Mouse (Mus musculus): Measurements from ENCODE around the gene Bsn. TPM values are rescaled to one million over a fixed set of nuclear protein-coding genes. Genes with fewer than 3 reads are reported as not detected.
"Not testable (repeated sequence)": the region's sequence is repeated elsewhere in the genome, so short reads cannot be mapped to it uniquely, and the experiment has no call there.

Bsn gene
- polyA plus RNA-seq, 1 experiment from 2014 or later, result 1.2 TPM

GRCm38 (mm10) chr9:108141387-108141786, 48.8 kb downstream of the Bsn start:
- Histone ChIP-seq H3K36me3 (replicated peaks) (peaks cover 7% of the 10 kb centered on the region), H3K9me3 (no peaks in the 10 kb centered on the region), H3K27ac (no peak overlapping the region), H3K4me3 (no peak overlapping the region), H3K27me3 (ENCODE audit: poor library complexity, severe bottlenecking) (no peaks in the 10 kb centered on the region), H3K4me1 (peaks cover 12% of the 10 kb centered on the region; the same call in 1 of the 2 replicates)
- no peak for DNase-seq (ENCODE audit: extremely low spot score, low spot score)
- WGBS, result 89% methylated on average over 10 of the region's 10 CpGs

- no peak overlapping the region for H3K4me3 ChIP-seq
- H3K27me3 ChIP-seq (ENCODE audit: poor library complexity, severe bottlenecking), result no peaks in the 10 kb centered on the region
- no peak overlapping the region for H3K27ac ChIP-seq
- 82% methylated on average over 7 of the region's 7 CpGs for WGBS
- H3K4me1 ChIP-seq, result peaks cover 12% of the 10 kb centered on the region; the same call in 1 of the 2 replicates
- no peaks in the 10 kb centered on the region for H3K9me3 ChIP-seq
- peaks cover 7% of the 10 kb centered on the region for H3K36me3 ChIP-seq (replicated peaks)
- DNase-seq (ENCODE audit: extremely low spot score, low spot score), result no peak
These were observed 50.1 kb downstream of the Bsn start for GRCm38 (mm10) chr9:108139963-108140695.

DNA sequence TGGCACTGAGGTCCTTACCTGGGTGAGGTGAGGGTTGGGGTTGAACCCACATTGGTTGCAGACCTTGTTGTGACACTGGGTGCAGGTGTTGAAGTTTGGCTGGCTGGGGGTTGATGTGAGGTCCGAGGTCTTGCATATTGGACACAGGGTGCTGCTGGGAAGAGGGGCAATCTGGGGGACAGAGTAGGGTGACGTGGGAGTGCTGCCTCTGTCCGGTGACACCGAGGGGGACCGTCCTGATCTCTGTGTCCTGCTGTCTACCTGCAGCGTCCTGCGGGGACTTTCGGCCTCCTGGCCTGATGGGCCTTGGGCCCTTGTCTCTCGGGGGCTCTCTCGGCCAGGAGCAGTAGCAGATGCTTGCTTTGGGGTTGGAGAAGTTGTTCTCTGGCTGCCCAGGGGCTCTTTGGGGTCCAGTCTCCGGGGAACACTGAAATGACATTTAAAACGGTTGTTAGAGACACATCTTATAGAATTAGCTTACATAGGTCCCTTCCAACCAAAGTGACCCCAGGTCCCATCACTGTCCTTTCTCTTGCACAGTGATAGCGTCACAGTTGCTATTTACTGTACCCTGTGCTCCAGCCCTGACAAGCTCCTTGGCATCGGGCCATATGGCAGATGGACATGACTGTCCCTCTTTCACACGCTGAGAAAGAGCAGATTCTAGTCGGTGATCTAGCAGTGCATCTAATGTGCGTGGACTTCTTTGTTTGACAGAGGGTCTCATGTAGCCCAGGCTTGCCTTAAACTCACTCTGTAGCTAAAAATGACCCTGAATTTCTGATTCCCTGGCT, 50.8 kb downstream of the Bsn start:
- no peaks in the 10 kb centered on the region for H3K9me3 ChIP-seq
- H3K4me3 ChIP-seq, result no peak overlapping the region
- H3K27me3 ChIP-seq (ENCODE audit: poor library complexity, severe bottlenecking), result no peaks in the 10 kb centered on the region
- H3K27ac ChIP-seq, result no peak overlapping the region
- H3K36me3 ChIP-seq (replicated peaks), result peaks cover 7% of the 10 kb centered on the region
- 0 out of 2 replicates have a peak, but pooled peaks cover 12% of the 10 kb centered on the region for H3K4me1 ChIP-seq
- 86% methylated on average over 17 of the region's 17 CpGs for WGBS
- DNase-seq (ENCODE audit: extremely low spot score, low spot score), result no peak

DNA sequence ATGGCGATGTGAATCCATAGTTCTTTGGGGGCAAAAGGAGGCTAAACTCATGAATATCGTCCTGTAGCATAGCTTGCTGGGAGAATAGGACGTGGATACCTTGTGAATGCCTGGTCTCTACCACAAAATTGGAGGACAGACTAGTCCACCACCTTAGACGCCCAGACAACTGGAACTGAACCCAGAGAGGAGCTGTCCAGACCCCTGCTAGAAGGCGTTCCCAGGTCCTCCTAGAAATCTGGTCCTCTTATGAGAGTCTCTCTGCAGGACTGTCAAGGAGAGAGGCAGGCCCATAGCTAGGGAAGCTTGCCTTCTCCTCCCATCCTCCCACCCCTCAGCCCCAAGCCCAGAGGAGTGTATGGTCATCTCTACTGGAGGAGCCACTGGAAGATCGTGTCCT, 52.1 kb downstream of the Bsn start:
- Histone ChIP-seq H3K27me3 (ENCODE audit: poor library complexity, severe bottlenecking) (no peaks in the 10 kb centered on the region), H3K9me3 (no peaks in the 10 kb centered on the region), H3K36me3 (replicated peaks) (peaks cover 7% of the 10 kb centered on the region), H3K4me3 (no peak overlapping the region), H3K27ac (no peak overlapping the region), H3K4me1 (0 out of 2 replicates have a peak, but pooled peaks cover 12% of the 10 kb centered on the region)
- no peak for DNase-seq (ENCODE audit: extremely low spot score, low spot score)
- WGBS, result 83% methylated on average over 6 of the region's 6 CpGs

- 65% methylated on average over 17 of the region's 17 CpGs for WGBS
- DNase-seq (ENCODE audit: extremely low spot score, low spot score), result no peak
- 0 out of 2 replicates have a peak, but pooled peaks cover 12% of the 10 kb centered on the region for H3K4me1 ChIP-seq
- H3K9me3 ChIP-seq, result no peaks in the 10 kb centered on the region
- peaks cover 7% of the 10 kb centered on the region for H3K36me3 ChIP-seq (replicated peaks)
- H3K27ac ChIP-seq, result no peak overlapping the region
- no peaks in the 10 kb centered on the region for H3K27me3 ChIP-seq (ENCODE audit: poor library complexity, severe bottlenecking)
- no peak overlapping the region for H3K4me3 ChIP-seq
These were observed 52.7 kb downstream of the Bsn start for GRCm38 (mm10) chr9:108137523-108137922.

- Histone ChIP-seq H3K4me3 (no peak overlapping the region), H3K27ac (no peak overlapping the region), H3K9me3 (no peaks in the 10 kb centered on the region), H3K36me3 (replicated peaks) (peaks cover 7% of the 10 kb centered on the region), H3K27me3 (ENCODE audit: poor library complexity, severe bottlenecking) (no peaks in the 10 kb centered on the region), H3K4me1 (0 out of 2 replicates have a peak, but pooled peaks cover 12% of the 10 kb centered on the region)
- no peak for DNase-seq (ENCODE audit: extremely low spot score, low spot score)
- WGBS, result 91% methylated on average over 6 of the region's 6 CpGs
These were observed 53.2 kb downstream of the Bsn start for GRCm38 (mm10) chr9:108136930-108137462.

- no peak overlapping the region for H3K27ac ChIP-seq
- no peak for DNase-seq (ENCODE audit: extremely low spot score, low spot score)
- 28% methylated on average over 1 of the region's 1 CpGs for WGBS
- H3K4me3 ChIP-seq, result no peak overlapping the region
- 0 out of 2 replicates have a peak, but pooled peaks cover 12% of the 10 kb centered on the region for H3K4me1 ChIP-seq
- H3K36me3 ChIP-seq (replicated peaks), result peaks cover 7% of the 10 kb centered on the region
- no peaks in the 10 kb centered on the region for H3K9me3 ChIP-seq
- H3K27me3 ChIP-seq (ENCODE audit: poor library complexity, severe bottlenecking), result no peaks in the 10 kb centered on the region
These were observed 54.0 kb downstream of the Bsn start for GRCm38 (mm10) chr9:108136225-108136624.

DNA sequence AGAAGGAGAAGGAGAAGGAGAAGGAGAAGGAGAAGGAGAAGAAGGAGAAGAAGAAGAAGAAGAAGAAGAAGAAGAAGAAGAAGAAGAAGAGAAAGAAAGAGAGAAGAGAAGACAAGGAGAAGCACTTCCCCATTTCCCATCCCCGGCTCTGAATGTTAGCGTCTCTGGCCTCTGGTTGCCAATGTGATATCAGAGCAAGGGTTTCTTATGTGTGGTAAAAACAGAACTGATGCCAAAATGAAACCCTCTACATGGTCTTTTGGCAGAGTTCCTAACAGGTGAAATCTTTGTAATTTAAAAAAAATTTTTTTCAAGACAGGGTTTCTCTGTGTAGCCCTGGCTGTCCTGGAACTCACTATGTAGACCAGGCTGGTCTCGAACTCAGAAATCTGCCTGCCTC, 54.5 kb downstream of the Bsn start:
- H3K27me3 ChIP-seq (ENCODE audit: poor library complexity, severe bottlenecking); DNase-seq (ENCODE audit: extremely low spot score, low spot score); H3K36me3 ChIP-seq (replicated peaks); H3K27ac ChIP-seq; H3K9me3 ChIP-seq; H3K4me3 ChIP-seq: not testable (repeated sequence)
- 95% methylated on average over 3 of the region's 3 CpGs for WGBS
- H3K4me1 ChIP-seq, result 0 out of 2 replicates have a peak, but pooled peaks cover 11% of the 10 kb centered on the region

DNA sequence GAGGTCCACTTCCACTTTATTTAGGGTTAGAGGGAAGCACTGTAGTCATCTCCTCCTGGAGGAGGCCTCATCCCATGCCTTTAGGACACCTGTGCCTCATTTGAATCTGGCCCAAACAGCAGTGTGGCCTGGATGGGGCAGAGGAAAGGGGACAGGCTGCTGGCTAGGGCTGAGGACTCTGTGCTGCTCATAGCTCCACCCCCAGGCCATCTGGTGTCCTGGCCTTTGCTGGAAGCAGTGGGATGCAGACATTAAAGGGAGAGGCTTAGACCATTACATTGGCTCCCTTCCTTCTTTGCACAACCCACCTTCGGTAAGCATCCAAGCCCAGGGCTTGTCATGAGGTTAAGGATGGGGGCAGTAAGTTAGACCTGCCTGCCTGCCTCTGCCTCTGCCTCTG, 56.7 kb downstream of the Bsn start:
- Histone ChIP-seq H3K27ac (no peak overlapping the region), H3K27me3 (ENCODE audit: poor library complexity, severe bottlenecking) (no peaks in the 10 kb centered on the region), H3K4me1 (0 out of 2 replicates have a peak, but pooled peaks cover 8% of the 10 kb centered on the region), H3K9me3 (no peaks in the 10 kb centered on the region), H3K4me3 (no peak overlapping the region), H3K36me3 (replicated peaks) (no peaks in the 10 kb centered on the region)
- no peak for DNase-seq (ENCODE audit: extremely low spot score, low spot score)
- WGBS, result 69% methylated on average over 1 of the region's 1 CpGs

GRCm38 (mm10) chr9:108132373-108132772, 57.8 kb downstream of the Bsn start:
- 92% methylated on average over 3 of the region's 3 CpGs for WGBS

DNA sequence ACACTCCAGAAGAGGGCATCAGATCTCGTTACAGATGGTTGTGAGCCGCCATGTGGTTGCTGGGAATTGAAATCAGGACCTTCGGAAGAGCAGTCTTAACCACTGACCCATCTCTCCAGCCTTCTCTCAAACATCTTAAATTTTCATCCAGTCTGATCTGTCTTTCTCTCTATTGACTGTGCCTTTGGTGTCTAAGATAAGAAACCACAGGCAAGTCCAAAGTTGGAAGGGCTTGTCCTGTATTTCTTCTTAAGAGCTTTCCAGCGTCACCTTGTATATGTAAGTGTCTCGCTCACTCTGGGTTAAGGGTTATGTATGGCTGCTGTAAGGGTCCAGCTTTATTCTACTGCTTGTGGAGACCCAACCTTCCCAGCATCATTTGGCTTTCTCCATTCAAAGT, 58.7 kb downstream of the Bsn start:
- H3K9me3 ChIP-seq, result no peaks in the 10 kb centered on the region
- H3K4me3 ChIP-seq, result no peak overlapping the region
- H3K27me3 ChIP-seq (ENCODE audit: poor library complexity, severe bottlenecking), result no peaks in the 10 kb centered on the region
- WGBS, result 89% methylated on average over 5 of the region's 5 CpGs
- no peak for DNase-seq (ENCODE audit: extremely low spot score, low spot score)
- no peaks in the 10 kb centered on the region for H3K4me1 ChIP-seq
- no peak overlapping the region for H3K27ac ChIP-seq
- H3K36me3 ChIP-seq (replicated peaks), result no peaks in the 10 kb centered on the region

More at GRCm38 (mm10) chr9:108132373-108132772, 57.8 kb downstream of the Bsn start:
- Histone ChIP-seq H3K27me3 (ENCODE audit: poor library complexity, severe bottlenecking) (no peaks in the 10 kb centered on the region), H3K36me3 (replicated peaks) (no peaks in the 10 kb centered on the region), H3K4me3 (no peak overlapping the region), H3K9me3 (no peaks in the 10 kb centered on the region), H3K4me1 (0 out of 2 replicates have a peak, but pooled peaks cover 3% of the 10 kb centered on the region), H3K27ac (no peak overlapping the region)
- DNase-seq (ENCODE audit: extremely low spot score, low spot score), result no peak

- no peaks in the 10 kb centered on the region for H3K36me3 ChIP-seq (replicated peaks)
- no peak overlapping the region for H3K27ac ChIP-seq
- no peak overlapping the region for H3K4me3 ChIP-seq
- H3K27me3 ChIP-seq (ENCODE audit: poor library complexity, severe bottlenecking), result no peaks in the 10 kb centered on the region
- 85% methylated on average over 13 of the region's 13 CpGs for WGBS
- no peaks in the 10 kb centered on the region for H3K9me3 ChIP-seq
- DNase-seq (ENCODE audit: extremely low spot score, low spot score), result no peak
- H3K4me1 ChIP-seq, result no peaks in the 10 kb centered on the region
These were observed 60.9 kb downstream of the Bsn start for GRCm38 (mm10) chr9:108129042-108129948.

Data from forebrain, embryonic 10.5 days (tissue).